Mouse (Mus musculus): ENCODE results near the gene Vmn1r31.

Gene Vmn1r31

DNA sequence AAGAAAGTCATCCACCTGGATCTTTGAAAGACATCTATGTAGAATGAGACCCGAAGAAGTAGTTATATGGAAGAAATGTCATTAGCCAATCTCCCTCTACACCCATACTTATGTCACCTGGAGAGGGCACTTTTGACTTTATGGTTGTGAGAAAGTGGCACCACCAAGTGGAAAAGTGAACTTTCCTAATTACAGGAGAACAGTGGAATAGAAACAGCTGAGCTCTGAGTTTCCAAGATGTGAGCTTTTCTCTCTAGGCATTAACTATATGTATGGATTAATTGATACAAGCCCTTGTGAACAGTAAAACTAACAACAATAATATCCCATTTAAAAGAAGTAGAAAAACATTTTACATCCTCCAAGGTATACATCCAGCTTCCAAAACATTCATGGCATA is at the start of gene Vmn1r31:
TSS of gene Vmn1r31 (minus strand) at position 101 of the 400 bp plus-strand sequence.
- DNase-seq (ENCODE audit: low read depth, low spot score) = no peak

DNA sequence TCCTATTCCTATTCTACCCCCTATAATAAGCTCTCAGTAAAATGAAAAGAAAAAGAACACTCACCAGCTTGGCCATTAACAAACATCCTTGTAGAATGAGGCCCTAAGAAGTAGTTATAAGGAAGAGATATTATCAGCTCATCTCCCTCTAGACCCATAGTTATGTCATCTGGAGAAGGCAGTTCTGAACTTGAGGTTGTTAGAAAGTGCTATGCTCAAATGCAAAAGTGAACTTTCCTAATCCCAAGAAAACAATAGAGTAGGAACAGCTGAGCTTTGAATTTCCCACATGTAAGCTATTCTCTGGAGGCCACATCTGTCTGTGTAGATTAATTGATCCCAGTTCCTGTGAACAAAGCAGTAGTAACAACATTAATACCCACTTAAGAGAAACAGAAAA is 31.8 kb downstream of the Vmn1r31 start, which contains the start of gene Vmn1r30:
TSS of gene Vmn1r30 (minus strand) at position 101 of the 400 bp plus-strand sequence.
- no peak for DNase-seq (ENCODE audit: low read depth, low spot score)
